Mouse (Mus musculus) lung, adult 2 months (tissue): ENCODE data around the gene Gm5108. TPM values are rescaled to one million over a fixed set of nuclear protein-coding genes. Genes with fewer than 3 reads are reported as not detected.
A peak's percentile ranks its signal among the peaks of the same experiment; 100 is the strongest.

Experiments used
- DNase-seq: peaks from one replicate; pipeline ENCODE4 v3.0.0; 2022
- H3K4me1 ChIP-seq: fragments of 200-500 bp; 2 replicates; pipeline ENCODE4 v1.6.1; 2011; ENCODE audit warnings: low read length; ENCODE audit not compliant: control insufficient read depth, insufficient read depth
- H3K4me3 ChIP-seq: fragments of 200-500 bp; replicated peaks from 2 replicates; pipeline ENCODE3; 2011; ENCODE audit warnings: low read depth, mild to moderate bottlenecking, control low read depth, low read length; ENCODE audit errors: extremely low read depth
- CTCF ChIP-seq: fragments of 200-500 bp; IDR thresholded peaks from 2 replicates; pipeline ENCODE4 v1.5.1; 2011; ENCODE audit warnings: mild to moderate bottlenecking, low read length, control low read depth; ENCODE audit not compliant: insufficient read depth
- POLR2A ChIP-seq: fragments of 200-500 bp; IDR thresholded peaks from 2 replicates; pipeline ENCODE4 v1.6.1; 2011; ENCODE audit warnings: low read depth, mild to moderate bottlenecking, control low read depth, low read length, borderline replicate concordance; ENCODE audit errors: extremely low read depth
- WGBS: fragments of 180-500 bp; shearing (Covaris S2); methylation state at CpG from one replicate; pipeline ENCODE4 v1.1.7; 2018; 5-methylcytosine and 5-hydroxymethylcytosine counted together
- polyA plus RNA-seq: library from polyadenylated mRNA; depleted of rRNA; stranded (reverse); fragments of >200 nt; gene quantifications from 2 replicates; pipeline ENCODE4 v1.2.3, GENCODE M21; 2012; rRNA removed

The Gm5108 gene
- polyA plus RNA-seq, 1 experiment: not detected

- no peak overlapping the region for H3K4me3 ChIP-seq
- DNase-seq: no peak
- 25% methylated on average over 3 of the region's 3 CpGs for WGBS
- peaks cover 3% of the 10 kb centered on the region for H3K4me1 ChIP-seq
- no peak for TF ChIP-seq CTCF
- no peak for TF ChIP-seq POLR2A
Measured at GRCm38 (mm10) chr5:68011569-68011968, 70.1 kb downstream of the Gm5108 start.

GRCm38 (mm10) chr5:68012618-68013017 lies 71.1 kb downstream of the Gm5108 start:
- H3K4me1 ChIP-seq: peaks cover 3% of the 10 kb centered on the region
- DNase-seq: peak; percentile 89

GRCm38 (mm10) chr5:68020870-68021269 lies 79.4 kb downstream of the Gm5108 start:
- TF ChIP-seq CTCF (no peak), POLR2A (no peak)
- no peaks in the 10 kb centered on the region for H3K4me1 ChIP-seq
- H3K4me3 ChIP-seq: no peak overlapping the region
- 59% methylated on average over 2 of the region's 2 CpGs for WGBS
- no peak for DNase-seq

More at GRCm38 (mm10) chr5:68012618-68013017, 71.1 kb downstream of the Gm5108 start:
- 5% methylated on average over 4 of the region's 4 CpGs for WGBS
- peak; percentile 95 for TF ChIP-seq CTCF
- TF ChIP-seq POLR2A: no peak
- H3K4me3 ChIP-seq: no peak overlapping the region

Other genes starting within 250 kb of the Gm5108 start
- 75.7 and 171 TPM in 2 replicates for gene Atp8a1, start 94.2 kb upstream of the Gm5108 start, polyA plus RNA-seq
- gene Gm21905, start 4.8 kb downstream of the Gm5108 start, polyA plus RNA-seq: not detected in 2 replicates
- gene Grxcr1, start 90.2 kb downstream of the Gm5108 start, polyA plus RNA-seq: not detected in 2 replicates